Mouse (Mus musculus): Measurements from ENCODE around the gene Emx1.

DNA sequence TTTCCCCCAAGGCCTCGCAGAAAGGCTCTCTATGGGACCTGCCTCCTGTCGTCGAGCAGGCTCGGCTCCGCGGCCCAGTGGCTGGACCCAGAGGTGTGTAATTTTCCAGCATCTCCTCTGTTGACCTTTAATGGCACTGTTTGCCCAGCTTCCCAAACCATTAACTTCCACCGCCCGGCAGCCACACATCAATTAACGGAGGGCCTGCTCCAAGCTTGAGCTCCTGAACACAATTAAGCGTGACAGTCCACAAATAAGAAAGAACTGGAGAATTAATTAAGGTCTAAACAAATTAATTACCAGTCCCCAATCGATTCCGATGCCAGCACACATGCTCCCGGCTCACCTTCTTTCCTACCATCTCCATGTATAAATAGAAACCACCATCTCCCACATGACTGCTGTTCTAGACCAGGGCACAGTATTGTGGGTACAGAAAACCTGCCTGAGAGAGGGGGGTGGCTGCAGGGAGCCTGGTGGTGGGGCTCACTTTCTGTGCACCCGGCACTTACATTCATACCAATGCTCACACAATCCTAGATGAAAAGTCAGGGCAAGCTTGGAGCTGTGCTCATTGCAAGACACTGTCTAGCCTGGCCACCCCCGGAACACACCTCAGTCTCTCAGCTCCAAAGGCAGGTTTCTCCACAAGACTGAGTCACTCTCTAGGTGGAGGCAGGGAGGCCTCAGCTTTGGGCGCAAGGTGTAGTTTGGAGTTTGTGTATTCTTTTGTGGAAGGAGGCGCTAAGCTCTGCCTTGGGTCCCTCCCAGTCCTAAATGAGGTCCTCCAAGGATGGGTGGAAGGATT lies 65.2 kb downstream of the Emx1 start:
- no peak for TF ChIP-seq CTCF (conservative IDR thresholded peaks at IDR 0.05; ENCODE audit: low read length)
- TF ChIP-seq NANOG (IDR thresholded peaks at IDR 0.05; ENCODE audit: borderline replicate concordance, low read length): no peak
- TF ChIP-seq POU5F1 (IDR thresholded peaks at IDR 0.05; ENCODE audit: borderline replicate concordance, low read length): no peak
